ENCODE assay signal across 19 mouse cellular contexts in genomic region chr9:40699194-40699593, GRCm38 (mm10). TPM values are rescaled to one million over a fixed set of nuclear protein-coding genes. Genes with fewer than 3 reads are reported as not detected.
"Had no signal": no experiment of that assay in that cellular context is flagged by ENCODE, and none has a peak within 500 bp of the region (broad histone marks: within the 10 kb centered on the region; RNA-seq: fewer than 3 reads in every experiment).

No protein-coding gene starts in this region.

- H3K36me3 ChIP-seq: stomach, embryonic 15.5 days had no signal

- H3K9me3 ChIP-seq: limb, embryonic 12.5 days; midbrain, embryonic 13.5 days; stomach, embryonic 15.5 days had no signal

- H3K4me2 ChIP-seq: limb, embryonic 12.5 days; lung, embryonic 14.5 days; midbrain, embryonic 13.5 days; stomach, embryonic 15.5 days had no signal

- H3K27ac ChIP-seq: limb, embryonic 12.5 days; liver, embryonic 14.5 days; macrophage; midbrain, embryonic 13.5 days; stomach, embryonic 15.5 days had no signal

- H3K4me1 ChIP-seq: stomach, embryonic 15.5 days had no signal

- H3K27me3 ChIP-seq: limb, embryonic 12.5 days; midbrain, embryonic 13.5 days; stomach, embryonic 15.5 days had no signal

- H3K9ac ChIP-seq: limb, embryonic 12.5 days; liver, embryonic 14.5 days; lung, embryonic 14.5 days; midbrain, embryonic 13.5 days; stomach, embryonic 15.5 days had no signal

- H3K4me3 ChIP-seq: limb, embryonic 12.5 days; midbrain, embryonic 13.5 days; stomach, embryonic 15.5 days had no signal

- ATAC-seq: intestine, embryonic 16.5 days; midbrain, embryonic 13.5 days had no signal

- DNase-seq: kidney, adult 2 months; kidney, postnatal 36 days; liver; lung, embryonic 14.5 days; lung, postnatal 14 days; right cerebral cortex, postnatal 14 days; thymus, adult 2 months; thymus, postnatal 4 days had no signal

RNA-seq across cellular contexts. Expression of gene Gm21915, which starts 28.8 kb away (rescaled TPM):
- total RNA-seq: left cerebral cortex, postnatal 36 days; midbrain, postnatal 0 days had no signal
- polyA plus RNA-seq: intestine, embryonic 16.5 days; kidney, adult 2 months; limb, embryonic 12.5 days; liver, embryonic 14.5 days; lung, embryonic 14.5 days; macrophage; midbrain, embryonic 13.5 days; midbrain, postnatal 0 days; neural tube, embryonic 14.5 days; spleen, adult 2 months; stomach, embryonic 15.5 days; testis, adult 2 months; thymus, adult 2 months had no signal
